Mouse (Mus musculus) intestine, embryonic 14.5 days (tissue): Measurements from ENCODE around the gene Amotl2. TPM values are rescaled to one million over a fixed set of nuclear protein-coding genes. Genes with fewer than 3 reads are reported as not detected.

ENCODE experiments used
- ATAC-seq: fragments of 200-750 bp; cut with Nextera tagmentation; replicated peaks from 2 replicates; pipeline ENCODE4 v1.8.0; 2017; ENCODE audit warnings: low read depth, moderate number of reproducible peaks, moderate TSS enrichment, moderate library complexity; ENCODE audit not compliant: low FRiP score, low TSS enrichment
- DNase-seq: peaks from one replicate; pipeline ENCODE4 v3.0.0-alpha.2; 2018; ENCODE audit warnings: low spot score
- H3K27ac ChIP-seq: fragments of 300-500 bp; sonication (generic); 2 replicates; pipeline ENCODE4 v1.5.1; 2014; ENCODE audit warnings: low read depth, mild to moderate bottlenecking, control low read depth
- H3K27me3 ChIP-seq: fragments of 300-500 bp; sonication (generic); replicated peaks from 2 replicates; pipeline ENCODE4 v1.6.1; 2014; ENCODE audit warnings: low read length, control low read depth; ENCODE audit not compliant: control insufficient read depth, insufficient read depth
- H3K36me3 ChIP-seq: fragments of 300-500 bp; sonication (generic); 2 replicates; pipeline ENCODE4 v1.6.1; 2014; ENCODE audit warnings: low read length, control low read depth; ENCODE audit not compliant: control insufficient read depth, insufficient read depth
- H3K4me1 ChIP-seq: fragments of 300-500 bp; sonication (generic); replicated peaks from 2 replicates; pipeline ENCODE4 v1.6.1; 2014; ENCODE audit warnings: low read length, control low read depth, mixed read lengths; ENCODE audit not compliant: control insufficient read depth, insufficient read depth
- H3K4me2 ChIP-seq: fragments of 300-500 bp; sonication (generic); 2 replicates; pipeline ENCODE4 v1.6.1; 2014; ENCODE audit warnings: low read length
- H3K4me3 ChIP-seq: fragments of 300-500 bp; sonication (generic); 2 replicates; pipeline ENCODE4 v1.5.1; 2014; ENCODE audit warnings: low read depth, low read length, control low read depth, mixed read lengths
- H3K9ac ChIP-seq: fragments of 300-500 bp; sonication (generic); 2 replicates; pipeline ENCODE4 v1.6.1; 2014; ENCODE audit warnings: mild to moderate bottlenecking, low read length
- H3K9me3 ChIP-seq: fragments of 300-500 bp; sonication (generic); 2 replicates; pipeline ENCODE4 v1.6.1; 2016; ENCODE audit warnings: low read length, control low read depth; ENCODE audit not compliant: control insufficient read depth
- WGBS: fragments of 180-500 bp; shearing (Covaris S2); extraction: QIAGEN DNeasy Blood & Tissue Kit; methylation state at CpG from one replicate; pipeline ENCODE4 v1.1.7; 2014; 5-methylcytosine and 5-hydroxymethylcytosine counted together
- polyA plus RNA-seq: library from polyadenylated mRNA; unstranded; fragments of >200 nt; fragmentation: Nextera tagmentation; extraction: Ambion mirVana; gene quantifications from 2 replicates; pipeline ENCODE4 v1.2.1, GENCODE M21; 2014

The Amotl2 gene
- polyA plus RNA-seq: 29.3 and 33.6 TPM in 2 replicates

DNA sequence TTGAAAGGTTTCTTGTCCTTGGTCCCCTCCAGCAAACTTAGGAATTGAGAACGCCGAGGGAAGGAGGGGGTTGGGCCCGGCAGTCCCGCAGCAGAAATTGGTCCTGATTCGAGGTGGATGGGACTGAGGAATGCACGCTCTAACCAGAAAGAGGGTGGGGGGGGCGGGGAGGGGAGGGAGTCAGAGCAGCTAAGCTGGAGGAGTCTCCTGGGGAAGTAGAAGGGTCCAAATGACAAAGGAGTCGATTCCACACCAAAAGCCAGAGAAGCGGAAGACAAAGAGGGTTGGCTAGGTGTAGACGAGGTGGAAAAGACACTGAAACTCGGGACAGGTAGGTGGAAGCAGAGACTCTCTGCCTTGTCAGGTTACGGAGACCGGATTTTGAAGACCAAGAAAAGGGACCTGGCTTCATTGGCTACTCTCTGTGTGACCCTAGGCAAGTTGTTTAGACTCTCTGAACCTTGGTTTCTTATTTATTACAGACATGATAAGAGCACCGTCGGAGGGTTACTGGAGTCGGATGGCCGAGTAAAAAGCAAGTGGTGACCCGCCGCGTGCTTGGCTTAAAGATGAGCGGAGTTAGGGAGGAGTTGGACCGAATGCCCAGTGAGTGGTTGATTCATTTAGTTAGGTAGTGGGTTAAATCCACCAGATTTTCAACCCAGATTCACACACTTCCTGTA, at the start of gene Amotl2:
Amotl2 (plus strand) TSS at position 192 of the 683 bp plus-strand sequence.
- Histone ChIP-seq H3K27ac (peak within 1 kb of the TSS; percentile 99), H3K4me1 (peaks cover 46% of the 10 kb centered on the region), H3K4me3 (peak within 1 kb of the TSS; percentile 94), H3K36me3 (peaks cover 16% of the 10 kb centered on the region), H3K27me3 (no peaks in the 10 kb centered on the region), H3K4me2 (peak within 1 kb of the TSS; percentile 89), H3K9me3 (no peaks in the 10 kb centered on the region), H3K9ac (peak within 1 kb of the TSS; percentile 99)
- DNase-seq: no peak
- no peak for ATAC-seq
- 13% methylated on average over 22 of the region's 22 CpGs for WGBS

DNA sequence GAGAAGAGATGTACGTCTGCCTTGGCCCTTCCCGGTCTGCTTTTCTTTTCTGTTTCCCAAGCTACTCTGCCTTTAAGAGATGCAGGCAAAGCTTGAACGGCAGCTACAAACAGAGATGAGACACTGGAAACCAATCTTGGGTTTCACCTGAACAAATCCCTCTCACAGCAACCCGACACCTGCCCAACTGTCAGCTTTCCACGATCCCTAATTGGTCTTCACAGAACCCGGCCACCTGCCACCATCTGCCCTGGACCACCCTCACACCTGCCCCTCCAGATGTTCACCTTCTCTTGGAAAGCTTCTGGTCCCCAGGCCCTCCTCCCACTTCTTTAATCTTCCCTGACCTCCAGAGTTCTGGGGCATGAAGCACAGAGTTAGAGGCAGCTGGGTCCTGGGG, 48.4 kb upstream of the Amotl2 start:
- H3K27me3 ChIP-seq: no peaks in the 10 kb centered on the region
- H3K4me2 ChIP-seq: no peak overlapping the region
- ATAC-seq: no peak
- H3K4me3 ChIP-seq: no peak overlapping the region
- no peak for DNase-seq
- no peaks in the 10 kb centered on the region for H3K9me3 ChIP-seq
- no peaks in the 10 kb centered on the region for H3K36me3 ChIP-seq
- H3K4me1 ChIP-seq: no peaks in the 10 kb centered on the region
- H3K9ac ChIP-seq: no peak overlapping the region
- H3K27ac ChIP-seq: no peak overlapping the region
- 35% methylated on average over 6 of the region's 6 CpGs for WGBS

DNA sequence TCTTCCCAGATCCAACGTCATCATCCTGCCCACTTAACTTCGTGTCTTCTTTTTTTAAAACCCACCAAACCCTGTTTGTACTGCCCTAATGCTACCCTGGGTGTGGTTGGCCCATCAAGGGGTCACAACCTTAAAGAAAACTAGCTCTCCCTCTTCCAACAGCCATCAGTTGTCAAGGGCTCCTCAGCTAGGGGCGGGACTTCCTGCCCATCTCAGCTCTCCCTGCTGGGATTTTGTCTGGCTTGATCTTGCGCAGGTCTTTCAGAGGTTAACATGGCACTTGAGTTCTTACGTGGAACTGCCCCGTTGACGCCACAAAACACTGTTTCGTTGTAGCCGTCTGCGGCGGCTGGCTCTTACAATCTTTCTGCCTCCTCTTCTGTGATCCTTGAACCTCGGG, 47.6 kb upstream of the Amotl2 start:
- 81% methylated on average over 12 of the region's 12 CpGs for WGBS
- no peak overlapping the region for H3K4me3 ChIP-seq

DNA sequence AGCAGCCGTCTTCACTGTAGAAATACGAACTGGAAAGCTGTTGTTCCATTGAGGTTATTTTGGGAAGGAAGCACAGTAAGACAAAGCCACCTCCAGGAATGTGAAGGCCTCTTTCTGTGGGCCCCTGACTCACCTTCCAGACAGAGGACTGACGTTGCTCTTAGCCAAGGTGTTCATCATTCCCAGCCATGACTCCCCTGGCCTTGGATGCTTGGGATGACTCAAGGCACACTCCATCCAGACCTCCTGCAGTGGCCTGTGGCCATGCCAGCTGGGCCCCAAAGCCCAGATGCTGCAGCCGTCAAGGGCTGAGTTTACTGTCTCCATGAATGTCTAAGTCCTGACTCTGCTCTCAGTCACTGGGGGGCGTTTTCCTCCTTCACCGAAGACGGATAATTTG, 43.1 kb upstream of the Amotl2 start:
- DNase-seq (no peak), ATAC-seq (no peak)
- H3K9me3 ChIP-seq: no peaks in the 10 kb centered on the region
- H3K36me3 ChIP-seq: no peaks in the 10 kb centered on the region
- 72% methylated on average over 7 of the region's 7 CpGs for WGBS
- no peak overlapping the region for H3K27ac ChIP-seq
- H3K4me2 ChIP-seq: no peak overlapping the region
- H3K9ac ChIP-seq: no peak overlapping the region
- no peaks in the 10 kb centered on the region for H3K4me1 ChIP-seq
- H3K4me3 ChIP-seq: no peak overlapping the region
- no peaks in the 10 kb centered on the region for H3K27me3 ChIP-seq

More for the DNA sequence above, 47.6 kb upstream of the Amotl2 start:
- H3K9ac ChIP-seq: no peak overlapping the region
- H3K27me3 ChIP-seq: no peaks in the 10 kb centered on the region
- H3K27ac ChIP-seq: no peak overlapping the region
- ATAC-seq (no peak), DNase-seq (no peak)
- no peak overlapping the region for H3K4me2 ChIP-seq
- no peaks in the 10 kb centered on the region for H3K36me3 ChIP-seq
- H3K4me1 ChIP-seq: no peaks in the 10 kb centered on the region
- H3K9me3 ChIP-seq: no peaks in the 10 kb centered on the region

DNA sequence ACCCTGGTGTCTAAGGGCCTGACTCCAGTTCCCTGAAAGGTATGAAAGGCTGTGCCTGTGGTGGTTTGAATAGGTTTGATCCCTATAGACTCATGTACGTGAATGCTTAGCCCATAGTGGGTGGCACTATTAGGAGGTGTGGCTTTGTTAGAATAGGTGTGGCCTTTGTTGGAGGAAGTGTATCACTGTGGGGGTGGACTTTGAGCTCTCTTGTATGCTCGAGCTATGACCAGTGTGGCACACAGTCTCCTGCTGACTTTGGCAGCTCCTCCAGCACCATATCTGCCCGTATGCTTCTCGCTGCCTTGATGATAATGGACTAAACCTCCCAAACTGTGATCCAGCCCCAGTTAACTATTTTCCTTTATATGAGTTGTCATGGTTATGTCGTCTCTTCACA, 40.5 kb upstream of the Amotl2 start:
- Histone ChIP-seq H3K4me3 (no peak overlapping the region), H3K4me2 (no peak overlapping the region), H3K9me3 (no peaks in the 10 kb centered on the region), H3K27me3 (no peaks in the 10 kb centered on the region), H3K9ac (no peak overlapping the region), H3K36me3 (no peaks in the 10 kb centered on the region), H3K27ac (no peak overlapping the region), H3K4me1 (no peaks in the 10 kb centered on the region)
- ATAC-seq (no peak), DNase-seq (no peak)
- WGBS: 72% methylated on average over 5 of the region's 5 CpGs

DNA sequence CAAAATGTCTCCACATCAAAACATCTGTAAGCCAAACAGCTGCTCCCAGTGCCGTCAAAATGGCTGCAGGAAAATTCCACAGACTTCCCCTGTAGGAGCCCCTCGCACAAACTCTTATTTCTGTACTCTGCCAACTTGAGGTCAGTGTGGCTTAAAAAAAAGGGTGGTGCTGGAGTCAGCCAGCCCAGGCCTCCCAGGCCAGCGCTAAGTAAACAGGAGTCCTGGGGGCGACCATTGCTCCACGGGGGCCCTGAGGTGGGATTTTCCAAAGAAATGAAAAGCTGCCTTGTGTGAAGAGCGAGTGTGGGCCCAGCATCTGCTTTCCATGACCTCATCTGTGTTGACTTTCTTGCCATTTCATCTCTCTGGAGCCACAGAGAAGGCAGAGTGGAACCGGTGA, 35.0 kb upstream of the Amotl2 start:
- DNase-seq: no peak
- no peaks in the 10 kb centered on the region for H3K36me3 ChIP-seq
- peaks cover 7% of the 10 kb centered on the region; the same call in 1 of the 2 replicates for H3K4me1 ChIP-seq
- H3K27ac ChIP-seq: no peak overlapping the region
- no peak overlapping the region for H3K4me2 ChIP-seq
- no peak overlapping the region for H3K9ac ChIP-seq
- no peaks in the 10 kb centered on the region for H3K27me3 ChIP-seq
- H3K9me3 ChIP-seq: no peaks in the 10 kb centered on the region
- no peak overlapping the region for H3K4me3 ChIP-seq
- peak; percentile 15; the same call in 1 of the 2 replicates for ATAC-seq
- WGBS: 22% methylated on average over 7 of the region's 7 CpGs

DNA sequence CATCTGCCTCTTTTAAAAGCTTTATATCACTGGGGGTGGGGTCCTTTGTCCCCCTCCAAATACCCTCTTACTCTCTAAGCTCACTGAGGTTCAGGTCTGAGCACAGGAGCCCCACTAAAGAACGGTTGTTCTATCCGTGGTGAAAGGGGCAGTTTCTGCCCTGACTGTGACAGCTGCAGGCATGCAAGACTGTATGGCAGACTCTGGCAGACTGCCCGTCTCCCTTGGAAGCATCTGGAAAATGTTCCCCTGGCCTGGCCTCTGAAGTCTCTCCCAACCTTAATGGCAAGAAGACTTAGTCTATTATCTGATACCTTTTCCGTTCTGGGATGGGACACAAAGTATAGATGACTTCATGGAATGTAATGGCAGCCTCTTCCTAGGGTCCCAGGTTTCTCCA, 28.5 kb upstream of the Amotl2 start:
- no peak overlapping the region for H3K27ac ChIP-seq
- WGBS: 27% methylated on average over 4 of the region's 4 CpGs
- H3K36me3 ChIP-seq: no peaks in the 10 kb centered on the region
- ATAC-seq (no peak), DNase-seq (no peak)
- 0 out of 2 replicates have a peak, but pooled peaks cover 4% of the 10 kb centered on the region for H3K27me3 ChIP-seq
- H3K4me1 ChIP-seq: peaks cover 32% of the 10 kb centered on the region
- no peak overlapping the region for H3K9ac ChIP-seq
- no peak overlapping the region for H3K4me3 ChIP-seq
- no peak overlapping the region for H3K4me2 ChIP-seq
- H3K9me3 ChIP-seq: no peaks in the 10 kb centered on the region

DNA sequence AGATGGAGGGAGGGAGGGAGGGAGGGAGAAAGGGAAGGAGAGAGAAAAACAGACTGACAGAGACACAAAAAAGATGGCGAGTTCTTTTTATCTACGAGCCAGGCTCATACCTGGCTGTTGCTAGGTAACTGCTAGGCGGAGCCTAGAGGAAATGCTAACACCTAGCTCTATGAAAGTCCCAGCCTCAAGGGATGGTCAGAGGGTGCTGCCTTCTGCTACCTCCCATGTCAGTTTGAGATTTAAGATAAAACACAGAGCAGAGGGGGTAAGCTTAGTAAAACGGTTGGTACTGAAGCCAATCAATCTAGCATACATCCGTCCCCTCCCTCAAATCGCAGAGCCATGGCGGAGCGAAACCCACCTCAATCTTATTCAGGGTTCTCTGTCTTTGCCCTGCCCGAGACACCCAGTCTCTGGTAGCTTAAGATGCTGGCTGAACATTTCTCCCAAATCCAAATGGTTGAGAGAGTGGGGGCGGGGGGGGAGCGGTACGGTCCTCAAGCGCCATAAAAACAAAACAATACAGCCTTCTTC, 27.0 kb upstream of the Amotl2 start:
- Histone ChIP-seq H3K4me3 (peak overlapping the region; percentile 50), H3K9me3 (no peaks in the 10 kb centered on the region), H3K4me2 (peak overlapping the region; percentile 100), H3K4me1 (peaks cover 34% of the 10 kb centered on the region), H3K36me3 (no peaks in the 10 kb centered on the region), H3K9ac (peak overlapping the region; percentile 52), H3K27me3 (0 out of 2 replicates have a peak, but pooled peaks cover 4% of the 10 kb centered on the region), H3K27ac (peak overlapping the region; percentile 51; the same call in 1 of the 2 replicates)
- no peak for DNase-seq
- WGBS: 9% methylated on average over 13 of the region's 13 CpGs
- ATAC-seq: peak; percentile 41; the same call in 1 of the 2 replicates
